19 mouse cellular contexts compared by ENCODE assay signal in the genomic region with DNA sequence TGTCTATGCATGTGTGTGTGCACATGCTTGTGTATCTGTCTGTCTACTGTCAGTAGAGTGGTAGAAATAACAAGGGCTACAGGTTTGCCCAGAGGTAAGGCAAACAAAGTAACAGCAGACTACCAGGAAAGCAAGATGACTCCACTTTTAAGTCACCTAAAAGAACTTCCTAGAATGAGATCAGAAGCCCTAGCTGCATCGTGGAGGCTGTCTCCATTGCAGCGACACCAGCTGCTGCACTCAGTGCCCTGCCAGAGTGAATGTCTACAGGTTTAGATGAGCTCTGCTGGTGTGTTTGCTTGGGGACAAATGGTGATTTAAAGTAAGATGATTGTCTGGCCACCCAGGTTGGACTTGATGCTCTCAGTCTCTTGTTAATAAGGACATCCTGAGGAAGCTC. TPM values are rescaled to one million over a fixed set of nuclear protein-coding genes. Genes with fewer than 3 reads are reported as not detected.
DNase-seq lines count a peak whose midpoint lies in the region; ATAC-seq and TF ChIP-seq lines count a peak whose summit lies in the region.
"Had no signal": no experiment of that assay in that cellular context is flagged by ENCODE, and none has a peak within 500 bp of the region (broad histone marks: within the 10 kb centered on the region; RNA-seq: fewer than 3 reads in every experiment).

No protein-coding gene starts in this region.

- no peak for TF ChIP-seq CTCF in thymus, adult 2 months (IDR thresholded peaks at IDR 0.05; ENCODE audit: borderline replicate concordance, control insufficient read depth, extremely low read depth, insufficient read depth, low read length, poor library complexity)

- no peaks in the 10 kb centered on the region for H3K27me3 ChIP-seq in thymus, adult 2 months (ENCODE audit: control insufficient read depth, insufficient read depth, low read length)
- no peaks in the 10 kb centered on the region for H3K27me3 ChIP-seq in neural tube, embryonic 15.5 days (replicated peaks)
- H3K27me3 ChIP-seq: embryonic facial prominence, embryonic 12.5 days; forebrain, embryonic 13.5 days; hindbrain, embryonic 13.5 days had no signal

- H3K4me2 ChIP-seq in neural tube, embryonic 15.5 days: no peak overlapping the region
- H3K4me2 ChIP-seq: embryonic facial prominence, embryonic 12.5 days; forebrain, embryonic 13.5 days; hindbrain, embryonic 13.5 days had no signal

- WGBS in thymus, adult 2 months: 23% methylated on average over 2 of the region's 2 CpGs
- 87% methylated on average over 2 of the region's 2 CpGs for WGBS in neural tube, embryonic 15.5 days

- H3K9me3 ChIP-seq in neural tube, embryonic 15.5 days (replicated peaks): no peaks in the 10 kb centered on the region
- H3K9me3 ChIP-seq: embryonic facial prominence, embryonic 12.5 days; forebrain, embryonic 13.5 days; heart, embryonic 10.5 days; hindbrain, embryonic 13.5 days had no signal

- H3K27ac ChIP-seq in thymus, adult 2 months (ENCODE audit: control insufficient read depth, insufficient read depth, low read length): no peak overlapping the region
- no peak overlapping the region for H3K27ac ChIP-seq in neural tube, embryonic 15.5 days (replicated peaks)
- H3K27ac ChIP-seq: embryonic facial prominence, embryonic 12.5 days; forebrain, embryonic 13.5 days; gastrocnemius, adult 2 months; heart, embryonic 10.5 days; hindbrain, embryonic 13.5 days; hindbrain, postnatal 0 days had no signal

- no peaks in the 10 kb centered on the region for H3K36me3 ChIP-seq in thymus, adult 2 months (ENCODE audit: control insufficient read depth, insufficient read depth, low read length)
- no peaks in the 10 kb centered on the region for H3K36me3 ChIP-seq in neural tube, embryonic 15.5 days
- H3K36me3 ChIP-seq: embryonic facial prominence, embryonic 12.5 days; heart, embryonic 10.5 days; hindbrain, embryonic 13.5 days had no signal

- H3K4me3 ChIP-seq in thymus, adult 2 months (ENCODE audit: control insufficient read depth, insufficient read depth, low read length): no peak overlapping the region
- H3K4me3 ChIP-seq in neural tube, embryonic 15.5 days (replicated peaks): no peak overlapping the region
- H3K4me3 ChIP-seq: embryonic facial prominence, embryonic 12.5 days; forebrain, embryonic 13.5 days; gastrocnemius, adult 2 months; heart, embryonic 10.5 days; hindbrain, embryonic 13.5 days had no signal

- peaks cover 4% of the 10 kb centered on the region; the same call in 1 of the 2 replicates for H3K4me1 ChIP-seq in thymus, adult 2 months (replicated peaks; ENCODE audit: control insufficient read depth, insufficient read depth, low read length)
- no peaks in the 10 kb centered on the region for H3K4me1 ChIP-seq in neural tube, embryonic 15.5 days
- H3K4me1 ChIP-seq: embryonic facial prominence, embryonic 12.5 days; forebrain, embryonic 13.5 days; heart, embryonic 10.5 days; hindbrain, embryonic 13.5 days had no signal

- ATAC-seq in neural tube, embryonic 15.5 days (ENCODE audit: low FRiP score): no peak
- ATAC-seq: activated CD4-positive, CD25-positive, alpha-beta regulatory T cell, adult 4 months; forebrain, embryonic 13.5 days; hindbrain, postnatal 0 days had no signal

- DNase-seq in thymus, adult 2 months: peak; percentile 21
- no peak for DNase-seq in thymus, adult 18-20 months
- DNase-seq in thymus, postnatal 0 days (ENCODE audit: low spot score): peak; percentile 61
- DNase-seq in thymus, postnatal 36 days: peak; percentile 15 to 47
- no peak for DNase-seq in gastrocnemius, postnatal 36 days
- DNase-seq: adrenal gland, postnatal 14 days; cerebellum, adult 11-12 months; cerebellum, adult 9-10 months; gastrocnemius, adult 2 months; gastrocnemius, postnatal 25 days; heart, adult 18-20 months; heart, postnatal 10 days had no signal

- intact Hi-C loops in gastrocnemius, postnatal 36 days (cut with DNase I): no loop called here

- H3K9ac ChIP-seq in neural tube, embryonic 15.5 days (replicated peaks): no peak overlapping the region
- H3K9ac ChIP-seq: embryonic facial prominence, embryonic 12.5 days; forebrain, embryonic 13.5 days; hindbrain, embryonic 13.5 days had no signal

- TF ChIP-seq POLR2A in thymus, adult 2 months (IDR thresholded peaks at IDR 0.05; ENCODE audit: control insufficient read depth, extremely low read depth, insufficient read depth, low read length, poor library complexity): no peak

RNA-seq across cellular contexts. Expression of a gene that starts 50.6 kb away (rescaled TPM):
- 206 and 226 TPM in 2 replicates for polyA plus RNA-seq in thymus, adult 2 months (2012; rRNA removed)
- polyA plus RNA-seq in thymus, postnatal 0 days (2015; fragmentation: Nextera tagmentation; extraction: Ambion mirVana): 91.6 and 101 TPM in 2 replicates
- 10 to 100 TPM; 27.3 to 47.1 TPM for total RNA-seq in gastrocnemius, postnatal 36 days (2021)
- 5.2 and 9.8 TPM in 2 replicates for polyA plus RNA-seq in neural tube, embryonic 15.5 days (2015; fragmentation: Nextera tagmentation; extraction: Ambion mirVana)

Comparison
In these comparisons a context has a peak if more than half of its experiments do, and no peak if none do; other contexts are left out.
1. DNase-seq: peak in thymus, adult 2 months (single experiment), thymus, postnatal 0 days (single experiment) and thymus, postnatal 36 days (2 of 2); none in thymus, adult 18-20 months (0 of 2) and gastrocnemius, postnatal 36 days (0 of 2).